Mouse (Mus musculus) heart, embryonic 16.5 days (tissue): Measurements from ENCODE around the gene Pkn3. TPM values are rescaled to one million over a fixed set of nuclear protein-coding genes. Genes with fewer than 3 reads are reported as not detected.

Experiments used
- ATAC-seq: fragments of 200-750 bp; cut with Nextera tagmentation; replicated peaks from 2 replicates; pipeline ENCODE4 v1.8.0; 2017; ENCODE audit warnings: moderate number of reproducible peaks; ENCODE audit not compliant: insufficient read depth, low FRiP score; ENCODE audit errors: extremely low read depth
- H3K27ac ChIP-seq: fragments of 300-500 bp; sonication (generic); 2 replicates; pipeline ENCODE4 v1.5.1; 2014; ENCODE audit warnings: mild to moderate bottlenecking, low read length, control low read depth, moderate library complexity
- H3K27me3 ChIP-seq: fragments of 300-500 bp; sonication (generic); 2 replicates; pipeline ENCODE4 v1.6.1; 2014; ENCODE audit warnings: low read length, mixed read lengths; ENCODE audit not compliant: control insufficient read depth, insufficient read depth
- H3K36me3 ChIP-seq: fragments of 300-500 bp; sonication (generic); 2 replicates; pipeline ENCODE4 v1.6.1; 2014; ENCODE audit not compliant: control insufficient read depth, insufficient read depth
- H3K4me1 ChIP-seq: fragments of 300-500 bp; sonication (generic); 2 replicates; pipeline ENCODE4 v1.6.1; 2014; ENCODE audit warnings: low read length, mixed read lengths; ENCODE audit not compliant: control insufficient read depth, insufficient read depth
- H3K4me2 ChIP-seq: fragments of 300-500 bp; sonication (generic); 2 replicates; pipeline ENCODE4 v1.6.1; 2014; ENCODE audit warnings: low read depth, mild to moderate bottlenecking, control low read depth, low read length
- H3K4me3 ChIP-seq: fragments of 300-500 bp; sonication (generic); 2 replicates; pipeline ENCODE4 v1.5.1; 2014; ENCODE audit warnings: mild to moderate bottlenecking, control low read depth, low read length
- H3K9ac ChIP-seq: fragments of 300-500 bp; sonication (generic); 2 replicates; pipeline ENCODE4 v1.6.1; 2014; ENCODE audit warnings: low read length, control low read depth
- H3K9me3 ChIP-seq: fragments of 300-500 bp; sonication (generic); replicated peaks from 2 replicates; pipeline ENCODE4 v1.6.1; 2016; ENCODE audit warnings: low read length; ENCODE audit not compliant: control insufficient read depth
- WGBS: fragments of 180-500 bp; shearing (Covaris S2); extraction: QIAGEN DNeasy Blood & Tissue Kit; methylation state at CpG from one replicate; pipeline ENCODE4 v1.1.7; 2014; 5-methylcytosine and 5-hydroxymethylcytosine counted together
- polyA plus RNA-seq: library from polyadenylated mRNA; unstranded; fragments of >200 nt; fragmentation: Nextera tagmentation; extraction: Ambion mirVana; gene quantifications from 2 replicates; pipeline ENCODE4 v1.2.1, GENCODE M21; 2015

Gene Pkn3
- polyA plus RNA-seq, 1 experiment from 2014 or later: 9.4 TPM

- no peak overlapping the region for H3K9ac ChIP-seq
- no peak overlapping the region for H3K27ac ChIP-seq
- H3K4me1 ChIP-seq: no peaks in the 10 kb centered on the region
- H3K4me3 ChIP-seq: no peak overlapping the region
- H3K36me3 ChIP-seq: peaks cover 29% of the 10 kb centered on the region
- WGBS: 56% methylated on average over 4 of the region's 4 CpGs
- no peaks in the 10 kb centered on the region for H3K27me3 ChIP-seq
- ATAC-seq: no peak
- no peaks in the 10 kb centered on the region for H3K9me3 ChIP-seq
- no peak overlapping the region for H3K4me2 ChIP-seq
Measured at GRCm38 (mm10) chr2:30100214-30100613, 22.7 kb downstream of the Pkn3 start.

- Histone ChIP-seq H3K9ac (no peak overlapping the region), H3K4me1 (no peaks in the 10 kb centered on the region), H3K4me3 (no peak overlapping the region), H3K27ac (no peak overlapping the region), H3K9me3 (no peaks in the 10 kb centered on the region), H3K27me3 (no peaks in the 10 kb centered on the region), H3K36me3 (peaks cover 33% of the 10 kb centered on the region), H3K4me2 (no peak overlapping the region)
- no peak for ATAC-seq
Measured at GRCm38 (mm10) chr2:30106364-30106763, 28.9 kb downstream of the Pkn3 start.

- Histone ChIP-seq H3K27me3 (no peaks in the 10 kb centered on the region), H3K36me3 (peaks cover 34% of the 10 kb centered on the region), H3K4me2 (no peak overlapping the region), H3K9me3 (no peaks in the 10 kb centered on the region), H3K4me1 (no peaks in the 10 kb centered on the region), H3K9ac (no peak overlapping the region), H3K27ac (no peak overlapping the region), H3K4me3 (no peak overlapping the region)
- no peak for ATAC-seq
- WGBS: 86% methylated on average over 5 of the region's 5 CpGs
Measured at GRCm38 (mm10) chr2:30107646-30108045, 30.2 kb downstream of the Pkn3 start.

GRCm38 (mm10) chr2:30108260-30108659 lies 30.8 kb downstream of the Pkn3 start:
- Histone ChIP-seq H3K9ac (no peak overlapping the region), H3K4me2 (no peak overlapping the region), H3K27ac (no peak overlapping the region), H3K4me1 (no peaks in the 10 kb centered on the region), H3K4me3 (no peak overlapping the region), H3K9me3 (no peaks in the 10 kb centered on the region), H3K36me3 (peaks cover 32% of the 10 kb centered on the region), H3K27me3 (no peaks in the 10 kb centered on the region)
- ATAC-seq: no peak
- WGBS: 75% methylated on average over 4 of the region's 4 CpGs

GRCm38 (mm10) chr2:30111500-30111899 lies 34.0 kb downstream of the Pkn3 start:
- no peak overlapping the region for H3K4me2 ChIP-seq
- H3K27ac ChIP-seq: no peak overlapping the region
- no peaks in the 10 kb centered on the region for H3K9me3 ChIP-seq
- H3K36me3 ChIP-seq: peaks cover 24% of the 10 kb centered on the region
- H3K9ac ChIP-seq: no peak overlapping the region
- ATAC-seq: no peak
- H3K27me3 ChIP-seq: no peaks in the 10 kb centered on the region
- no peak overlapping the region for H3K4me3 ChIP-seq
- H3K4me1 ChIP-seq: no peaks in the 10 kb centered on the region
- 87% methylated on average over 2 of the region's 2 CpGs for WGBS

GRCm38 (mm10) chr2:30112564-30112963 lies 35.1 kb downstream of the Pkn3 start:
- peak; percentile 14; the same call in 1 of the 2 replicates for ATAC-seq
- Histone ChIP-seq H3K4me2 (no peak overlapping the region), H3K9me3 (no peaks in the 10 kb centered on the region), H3K4me1 (no peaks in the 10 kb centered on the region), H3K9ac (no peak overlapping the region), H3K27me3 (no peaks in the 10 kb centered on the region), H3K4me3 (no peak overlapping the region), H3K36me3 (peaks cover 22% of the 10 kb centered on the region), H3K27ac (no peak overlapping the region)
- WGBS: 79% methylated on average over 5 of the region's 5 CpGs

GRCm38 (mm10) chr2:30119641-30120051 lies 42.2 kb downstream of the Pkn3 start:
- no peak overlapping the region for H3K4me2 ChIP-seq
- 42% methylated on average over 6 of the region's 6 CpGs for WGBS
- no peak overlapping the region for H3K27ac ChIP-seq
- H3K9ac ChIP-seq: no peak overlapping the region
- no peak for ATAC-seq
- H3K9me3 ChIP-seq: no peaks in the 10 kb centered on the region
- peaks cover 8% of the 10 kb centered on the region for H3K4me1 ChIP-seq
- 0 out of 2 replicates have a peak, but pooled peaks cover 3% of the 10 kb centered on the region for H3K36me3 ChIP-seq
- no peaks in the 10 kb centered on the region for H3K27me3 ChIP-seq
- H3K4me3 ChIP-seq: no peak overlapping the region

GRCm38 (mm10) chr2:30120269-30120668 lies 42.8 kb downstream of the Pkn3 start:
- H3K9ac ChIP-seq: no peak overlapping the region
- WGBS: 75% methylated on average over 4 of the region's 4 CpGs
- no peaks in the 10 kb centered on the region for H3K27me3 ChIP-seq
- H3K36me3 ChIP-seq: 0 out of 2 replicates have a peak, but pooled peaks cover 3% of the 10 kb centered on the region
- no peak for ATAC-seq
- no peak overlapping the region for H3K4me2 ChIP-seq
- no peak overlapping the region for H3K27ac ChIP-seq
- no peaks in the 10 kb centered on the region for H3K9me3 ChIP-seq
- H3K4me3 ChIP-seq: no peak overlapping the region
- peaks cover 13% of the 10 kb centered on the region for H3K4me1 ChIP-seq

GRCm38 (mm10) chr2:30122766-30123165 lies 45.3 kb downstream of the Pkn3 start:
- Histone ChIP-seq H3K27me3 (no peaks in the 10 kb centered on the region), H3K4me1 (peaks cover 13% of the 10 kb centered on the region), H3K4me3 (no peak overlapping the region), H3K9ac (no peak overlapping the region), H3K4me2 (no peak overlapping the region), H3K36me3 (0 out of 2 replicates have a peak, but pooled peaks cover 3% of the 10 kb centered on the region), H3K9me3 (no peaks in the 10 kb centered on the region), H3K27ac (no peak overlapping the region)
- ATAC-seq: no peak
- 84% methylated on average over 5 of the region's 5 CpGs for WGBS
